Mouse (Mus musculus): ENCODE results near the gene Cacna1b.

- TF ChIP-seq CTCF (IDR thresholded peaks at IDR 0.05) (no peak), EP300 (IDR thresholded peaks at IDR 0.05) (no peak)
Measured at GRCm38 (mm10) chr2:24605096-24605495, 157.9 kb downstream of the Cacna1b start.

All from lung, postnatal 0 days (tissue).